Mouse (Mus musculus): Measurements from ENCODE around the gene Xbp1.
"Not testable (repeated sequence)": the region's sequence is repeated elsewhere in the genome, so short reads cannot be mapped to it uniquely, and the experiment has no call there.

GRCm38 (mm10) chr11:5475556-5476118, 44.8 kb upstream of the Xbp1 start:
- TF ChIP-seq CTCF (IDR thresholded peaks at IDR 0.05; ENCODE audit: borderline replicate concordance, insufficient read depth, low read length); POLR2A (IDR thresholded peaks at IDR 0.05; ENCODE audit: low read depth, low read length): not testable (repeated sequence)
